Mouse (Mus musculus) thymus, postnatal 4 days (tissue): Measurements from ENCODE around the gene Cd200r1.
"Not testable (repeated sequence)": the region's sequence is repeated elsewhere in the genome, so short reads cannot be mapped to it uniquely, and the experiment has no call there.

ENCODE experiments used
- DNase-seq: peaks from one replicate; pipeline ENCODE4 v3.0.0; 2021

Gene Cd200r1

DNA sequence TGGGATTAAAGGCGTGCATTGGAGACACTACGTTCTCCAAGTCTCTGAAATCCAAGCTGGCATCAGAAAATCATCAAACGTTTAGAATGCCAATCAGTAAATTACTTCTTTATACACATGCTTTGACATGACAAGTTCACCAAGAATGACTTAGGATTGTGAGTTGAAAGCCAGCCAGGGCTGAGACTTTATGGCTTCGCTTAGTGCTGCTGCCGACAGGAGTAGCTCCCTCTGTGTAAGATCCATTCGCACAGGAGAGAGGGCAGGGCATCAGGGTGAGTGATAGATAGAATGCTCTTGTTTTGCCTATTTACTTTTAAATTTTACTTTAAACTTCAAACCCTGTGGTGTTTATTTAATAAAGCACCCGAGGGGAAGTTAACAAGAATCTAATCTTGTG lies 2.0 kb downstream of the Cd200r1 start:
- DNase-seq, result no peak

DNA sequence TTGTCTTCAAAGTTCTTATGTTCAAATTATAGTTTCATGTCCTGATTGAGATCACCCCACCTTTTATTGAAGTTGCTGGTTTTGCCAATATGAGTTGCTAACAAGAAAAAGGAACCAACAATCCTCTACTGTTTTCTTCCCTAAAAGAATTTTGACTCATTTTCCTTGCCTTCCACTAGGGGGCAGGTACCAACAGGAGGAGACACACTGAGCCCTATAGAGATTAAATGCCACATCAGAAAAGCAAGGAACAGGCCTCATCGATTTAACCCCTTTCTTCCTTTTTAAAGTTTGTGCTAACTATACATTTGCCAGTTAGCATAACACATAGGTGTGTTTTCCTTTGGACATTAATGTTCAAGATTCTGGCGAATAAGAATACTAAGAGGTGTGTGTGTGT lies 2.4 kb downstream of the Cd200r1 start:
- no peak for DNase-seq

DNA sequence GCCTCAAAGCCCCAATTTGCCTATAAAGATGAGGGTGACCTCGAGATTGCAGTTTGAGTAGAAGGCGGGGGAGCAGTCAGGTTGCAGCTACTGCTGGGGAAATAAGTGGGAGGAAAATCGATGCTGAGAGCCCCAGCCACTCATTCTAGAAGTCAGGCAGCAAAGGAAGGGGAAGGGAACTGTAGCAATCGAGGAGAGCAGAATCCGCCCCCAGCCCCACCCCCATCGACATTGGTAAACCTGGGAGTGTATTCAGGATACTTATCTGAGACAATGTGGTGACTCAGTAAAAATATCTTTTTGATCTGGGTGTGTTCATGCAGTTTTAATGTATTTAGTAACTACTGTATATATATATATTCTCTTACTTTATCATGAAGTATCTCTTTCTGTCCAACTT lies 7.0 kb downstream of the Cd200r1 start:
- no peak for DNase-seq

DNA sequence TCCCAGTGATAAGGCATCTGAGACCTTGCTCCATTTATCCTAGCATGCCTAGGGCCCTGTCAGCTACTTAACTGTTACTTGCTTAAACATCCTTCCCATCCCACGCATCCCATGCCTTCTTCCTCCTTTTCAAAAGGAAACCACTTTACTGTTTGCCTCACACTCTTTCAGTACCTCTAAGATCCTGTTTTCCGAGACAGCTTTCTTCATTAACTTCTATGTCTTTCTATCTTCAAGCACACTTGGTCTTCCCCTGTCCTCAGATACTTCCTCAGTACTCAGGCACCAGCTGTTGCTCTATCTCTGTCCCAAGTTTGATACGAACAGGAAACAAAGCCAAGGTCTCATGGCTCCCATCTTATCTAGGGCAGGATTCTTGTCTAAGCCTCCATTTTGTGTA lies 8.1 kb downstream of the Cd200r1 start:
- DNase-seq, result no peak

DNA sequence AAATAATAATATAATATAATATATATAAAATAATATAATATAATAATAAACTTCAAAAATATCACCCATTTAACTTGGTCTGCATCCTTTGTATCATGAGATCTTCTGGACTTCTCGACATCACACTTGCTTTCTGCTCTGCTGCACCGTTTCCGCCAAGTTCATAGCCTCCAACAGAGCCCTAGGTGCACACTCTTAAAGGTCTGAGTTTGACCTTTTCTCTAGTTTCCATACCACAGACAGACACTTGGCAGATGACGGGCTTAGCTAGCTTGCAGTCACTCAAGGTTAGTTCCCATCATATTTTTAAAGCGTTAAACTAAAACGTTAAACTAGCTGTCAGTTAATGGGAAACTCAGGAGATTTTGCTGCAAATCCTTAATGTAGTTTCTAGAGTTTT lies 8.7 kb downstream of the Cd200r1 start:
- DNase-seq, result no peak

DNA sequence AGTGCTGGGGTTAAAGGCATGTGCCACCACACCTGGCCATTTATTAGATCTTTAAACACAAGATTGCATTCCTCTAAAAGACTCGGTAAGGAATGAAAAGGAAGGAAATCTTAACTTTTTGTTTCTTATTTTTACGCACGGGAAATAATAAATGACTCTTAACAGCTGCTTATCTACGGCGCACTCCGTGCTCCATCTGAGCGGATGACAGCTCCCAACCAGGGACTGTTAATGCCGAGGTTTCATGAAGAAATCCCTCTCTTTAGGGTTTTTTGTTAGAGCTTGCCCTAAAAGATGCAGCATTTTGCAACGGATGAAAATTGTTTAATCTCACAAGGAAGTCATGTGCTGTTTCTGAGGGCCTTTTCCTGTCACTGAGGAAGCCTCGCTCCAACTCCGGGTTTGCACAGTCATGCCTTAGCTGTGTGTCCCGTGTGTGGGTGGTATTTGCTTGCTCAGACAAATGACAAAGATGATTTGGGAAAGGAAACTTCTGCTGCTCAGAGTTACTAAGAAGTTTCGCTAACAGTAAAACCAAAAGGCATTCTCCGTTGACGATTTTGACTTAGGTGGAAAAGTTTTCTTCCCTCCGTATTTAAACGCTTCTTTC lies 13.1 kb downstream of the Cd200r1 start:
- DNase-seq, result peak; percentile 50

DNA sequence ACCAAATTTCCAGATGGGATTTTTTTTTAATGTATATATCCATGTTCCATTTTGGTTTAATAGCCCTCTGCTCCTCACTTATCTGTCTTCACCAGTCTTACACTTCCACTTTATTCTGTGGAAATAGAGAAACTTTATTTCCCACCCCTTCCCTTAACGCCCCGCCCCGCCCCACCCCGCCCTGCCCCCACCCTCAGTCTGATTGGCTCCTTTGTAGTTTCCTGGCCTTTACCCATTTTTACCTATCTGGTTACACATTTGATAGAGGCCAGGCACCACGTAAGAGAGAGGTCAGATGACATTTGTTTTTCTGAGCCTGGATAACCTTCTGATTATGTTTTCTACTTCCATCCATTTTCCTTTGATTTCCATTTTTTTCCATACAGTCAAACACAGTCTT lies 14.0 kb downstream of the Cd200r1 start:
- no peak for DNase-seq

DNA sequence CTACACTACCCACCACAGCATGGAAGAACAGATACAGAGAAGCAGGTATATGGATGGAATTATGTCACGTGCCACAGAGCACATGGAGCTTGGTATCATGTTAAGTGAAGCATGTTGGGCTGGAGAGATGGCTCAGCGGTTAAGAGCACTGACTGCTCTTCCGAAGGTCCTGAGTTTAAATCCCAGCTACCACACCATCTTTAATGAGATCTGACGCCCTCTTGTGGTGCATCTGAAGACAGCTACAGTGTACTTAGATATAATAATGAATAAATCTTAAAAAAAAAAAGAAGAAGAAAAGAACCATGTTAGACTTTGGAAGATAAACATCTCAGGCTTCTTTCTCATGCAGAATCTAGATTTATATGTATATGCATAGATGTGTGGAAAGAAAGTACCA lies 15.2 kb downstream of the Cd200r1 start:
- no peak for DNase-seq

DNA sequence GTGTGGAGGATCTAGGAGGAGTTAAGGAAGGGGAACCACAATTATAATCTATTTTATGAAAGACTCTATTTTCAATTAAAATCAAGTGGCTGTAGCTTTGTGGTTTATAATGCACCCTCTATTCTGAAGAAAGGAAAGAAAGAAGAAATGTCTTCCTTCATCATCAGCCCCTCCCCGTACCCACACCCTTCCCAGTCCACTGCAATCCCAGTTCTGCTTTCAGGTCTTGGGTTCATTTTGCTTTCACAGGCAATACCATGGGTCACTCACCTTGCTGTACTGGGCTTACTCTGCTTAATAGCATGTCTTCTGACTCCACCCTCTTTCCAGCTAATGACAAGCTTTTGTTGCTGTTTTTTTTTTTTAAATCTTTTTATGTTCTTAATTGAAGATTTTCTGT lies 21.4 kb downstream of the Cd200r1 start:
- no peak for DNase-seq

DNA sequence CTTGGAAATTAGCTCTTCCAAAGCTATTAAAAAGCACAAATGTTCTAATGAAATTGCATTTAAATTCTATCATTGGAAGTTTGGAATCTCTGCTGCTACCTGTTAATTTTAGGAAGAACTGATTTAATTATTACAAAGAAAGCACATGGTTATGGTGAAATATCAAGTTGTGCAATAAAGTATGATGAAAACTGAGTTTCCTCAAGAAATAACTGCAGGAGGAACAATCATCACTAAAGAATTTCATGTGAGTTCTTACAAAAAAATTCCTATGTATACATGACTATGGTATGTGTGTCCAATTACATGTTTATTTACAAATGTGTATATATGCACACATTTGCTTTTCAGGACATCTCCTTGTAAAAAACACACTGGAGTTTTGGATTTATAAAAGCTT lies 28.9 kb downstream of the Cd200r1 start:
- no peak for DNase-seq

DNA sequence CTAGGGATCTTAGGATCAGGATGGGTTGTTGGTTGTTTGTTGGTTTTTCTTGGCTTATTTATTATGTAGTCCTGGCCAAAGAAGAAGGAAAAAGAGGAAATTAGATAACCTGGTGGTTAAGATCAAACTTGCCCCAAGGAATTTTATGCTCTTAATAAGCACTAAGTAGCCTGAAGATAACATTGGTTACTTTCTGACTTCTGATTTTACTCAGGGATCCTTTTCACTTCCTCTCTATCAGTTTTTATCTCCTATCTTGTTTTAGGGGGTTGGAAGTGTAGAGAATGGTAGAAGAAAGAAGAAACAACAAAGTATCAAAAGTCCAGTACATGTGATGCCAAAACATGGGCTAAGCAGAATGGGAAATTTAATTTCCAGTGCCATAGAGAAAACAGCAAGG lies 40.4 kb downstream of the Cd200r1 start:
- DNase-seq, result no peak

DNA sequence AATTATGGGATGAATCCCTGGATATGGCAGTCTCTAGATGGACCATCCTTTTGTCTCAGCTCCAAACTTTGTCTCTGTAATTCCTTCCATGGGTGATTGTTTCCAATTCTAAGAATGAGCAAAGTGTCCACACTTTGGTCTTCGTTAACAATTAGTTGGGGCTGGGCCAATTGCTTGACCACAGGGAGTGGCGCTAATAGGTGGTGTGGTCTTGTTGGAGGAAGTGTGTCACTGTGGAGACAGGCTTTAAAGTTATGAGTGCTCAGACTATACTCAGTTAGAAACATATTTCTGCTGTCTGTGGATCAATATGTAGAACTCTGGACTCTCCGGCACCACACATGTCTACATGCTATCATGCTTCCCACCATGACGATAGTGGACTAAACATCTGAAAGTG lies 44.7 kb downstream of the Cd200r1 start:
- DNase-seq, result not testable (repeated sequence)

DNA sequence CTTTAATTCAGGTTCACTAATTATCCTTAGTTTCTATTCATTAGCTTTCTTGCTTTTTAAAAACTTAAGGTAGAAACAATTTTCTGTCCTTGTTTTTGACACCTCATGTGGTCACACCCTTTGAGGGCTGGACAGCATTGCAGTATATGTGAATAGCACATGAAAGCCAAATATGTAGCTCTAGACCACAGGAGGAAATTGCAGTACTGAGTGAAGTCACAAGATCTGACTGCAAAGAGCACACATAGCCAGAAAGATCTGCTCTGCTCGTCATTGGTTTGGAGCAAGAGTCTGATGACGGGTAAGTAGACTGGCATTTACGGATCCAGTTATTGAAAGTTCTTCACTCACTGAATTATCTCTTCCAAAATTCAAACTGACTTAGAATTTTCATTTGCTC lies 46.0 kb downstream of the Cd200r1 start, which contains the start of gene Cd200r4:
Gene Cd200r4, plus strand, starts transcription at position 190 of the 400 bp plus-strand sequence.
- DNase-seq, result no peak

DNA sequence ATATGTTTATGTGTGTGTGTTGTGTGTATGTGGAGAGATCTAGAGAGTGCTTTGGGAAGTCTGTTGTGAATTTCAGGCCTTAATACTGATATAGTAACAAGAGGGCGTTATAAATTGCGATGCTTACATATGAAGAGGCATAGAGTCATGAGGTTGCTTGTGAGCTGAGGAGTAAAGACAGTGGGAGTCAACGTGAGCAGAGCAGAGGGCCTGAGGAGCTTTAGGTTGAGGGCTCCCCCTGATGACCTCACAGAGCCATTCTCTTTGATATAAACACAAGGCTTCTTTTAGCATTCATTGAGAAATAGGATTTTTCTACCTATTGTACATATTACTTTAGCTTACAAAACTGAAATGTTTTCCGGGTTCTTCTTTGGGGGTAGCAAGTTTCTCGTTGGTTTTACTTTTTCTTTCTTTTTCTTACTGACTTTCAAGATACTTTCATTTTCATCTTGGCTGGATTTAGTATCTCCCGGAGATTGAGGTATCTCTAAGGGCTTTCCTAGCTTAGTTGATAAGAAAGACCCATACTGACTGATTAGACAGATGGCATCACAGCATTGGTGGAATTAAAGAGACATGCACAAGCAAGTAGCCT lies 47.0 kb downstream of the Cd200r1 start:
- DNase-seq, result no peak

DNA sequence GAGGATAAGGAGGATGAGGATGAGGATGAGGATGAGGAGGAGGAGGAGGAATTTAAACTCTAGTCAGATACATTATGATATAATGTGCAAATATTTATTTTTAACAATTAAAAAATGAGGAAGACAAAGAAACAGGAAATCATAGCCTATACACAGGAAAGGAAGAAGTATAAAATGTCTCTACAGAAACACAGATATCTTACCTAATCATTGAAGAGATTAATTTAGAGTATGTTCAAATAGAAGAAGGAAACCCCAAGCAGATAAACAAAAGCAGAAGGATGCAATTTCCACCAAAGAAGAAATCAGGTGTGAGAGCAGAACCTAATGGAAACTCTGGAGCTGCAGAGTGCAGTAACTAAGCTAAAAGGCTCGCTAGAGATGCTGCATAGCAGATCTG lies 52.5 kb downstream of the Cd200r1 start:
- DNase-seq, result no peak

DNA sequence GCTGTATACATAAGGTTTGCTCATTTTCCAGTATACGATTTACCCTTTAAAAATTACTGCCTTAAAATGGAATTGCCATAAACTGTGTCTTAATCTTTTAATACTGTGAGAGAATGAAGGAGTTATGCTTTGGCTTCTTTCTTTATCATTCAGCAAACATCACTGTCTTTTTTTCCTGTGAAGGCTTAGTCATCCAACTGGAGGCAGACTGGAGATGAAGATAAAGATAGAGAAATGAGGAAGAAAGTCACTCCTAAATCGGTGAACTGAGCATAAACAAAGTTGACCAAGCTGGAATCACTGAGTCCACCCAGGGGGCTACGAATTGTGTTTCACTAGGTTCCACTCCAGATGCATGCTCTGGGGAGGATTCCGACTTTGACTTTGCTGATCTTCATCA lies 55.0 kb downstream of the Cd200r1 start:
- DNase-seq, result no peak

DNA sequence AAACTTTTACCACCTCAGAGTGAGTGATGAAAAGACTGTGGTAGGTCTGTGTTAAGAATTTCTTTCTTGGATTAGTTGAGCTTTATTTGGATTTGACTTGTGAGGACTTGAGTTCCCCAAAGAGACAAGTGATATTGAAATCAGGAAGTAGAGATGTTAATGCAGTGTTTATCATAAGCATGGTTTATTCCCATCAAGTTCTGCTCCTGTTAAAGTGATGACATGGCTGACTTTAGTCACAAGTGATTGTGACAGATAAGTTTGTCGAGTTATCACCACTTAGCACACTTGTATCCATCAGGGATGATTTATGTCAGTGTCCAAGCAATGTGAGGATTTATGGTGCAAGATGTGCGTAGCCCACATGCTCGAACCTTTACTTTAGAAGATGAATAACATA lies 66.8 kb downstream of the Cd200r1 start:
- DNase-seq, result no peak

DNA sequence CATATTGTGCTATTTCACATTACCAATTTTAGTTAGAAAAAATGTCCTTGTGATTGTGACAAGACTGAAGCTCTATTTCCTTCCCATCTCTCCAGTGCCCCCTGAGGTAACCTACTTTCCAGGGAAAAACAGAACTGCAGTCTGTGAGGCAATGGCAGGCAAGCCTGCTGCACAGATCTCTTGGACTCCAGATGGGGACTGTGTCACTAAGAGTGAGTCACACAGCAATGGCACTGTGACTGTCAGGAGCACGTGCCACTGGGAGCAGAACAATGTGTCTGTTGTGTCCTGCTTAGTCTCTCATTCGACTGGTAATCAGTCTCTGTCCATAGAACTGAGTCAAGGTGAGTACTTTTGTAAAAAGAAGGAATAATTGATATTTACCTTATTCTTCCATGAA lies 67.7 kb downstream of the Cd200r1 start:
- DNase-seq, result not testable (repeated sequence)
